Mouse (Mus musculus): ENCODE measurements around the gene Glyat. TPM values are rescaled to one million over a fixed set of nuclear protein-coding genes. Genes with fewer than 3 reads are reported as not detected.

The Glyat gene
- total RNA-seq, 2 experiments from 2014 or later, result 4.0 to 6.2 TPM

GRCm38 (mm10) chr19:12684638-12685037 lies 51.5 kb downstream of the Glyat start:
- no peak for DNase-seq

DNA sequence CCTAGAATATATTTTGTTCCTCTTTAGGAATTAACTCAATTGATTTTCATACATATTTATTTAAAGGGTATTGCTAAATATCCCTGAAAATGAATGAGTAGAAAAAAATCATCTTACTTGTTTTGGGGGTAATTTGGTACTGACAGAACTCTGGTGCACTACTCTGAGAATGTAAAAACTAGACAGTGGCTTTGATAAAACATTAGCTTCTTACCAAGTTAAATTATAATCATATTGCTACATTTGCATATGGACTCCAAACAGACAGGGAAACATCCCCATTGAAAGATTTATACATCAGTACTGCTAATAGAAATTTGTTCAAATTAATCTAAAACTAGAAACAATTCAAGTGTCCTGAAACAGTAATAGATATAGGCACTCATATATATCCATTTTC lies 52.1 kb downstream of the Glyat start:
- DNase-seq, result no peak

DNA sequence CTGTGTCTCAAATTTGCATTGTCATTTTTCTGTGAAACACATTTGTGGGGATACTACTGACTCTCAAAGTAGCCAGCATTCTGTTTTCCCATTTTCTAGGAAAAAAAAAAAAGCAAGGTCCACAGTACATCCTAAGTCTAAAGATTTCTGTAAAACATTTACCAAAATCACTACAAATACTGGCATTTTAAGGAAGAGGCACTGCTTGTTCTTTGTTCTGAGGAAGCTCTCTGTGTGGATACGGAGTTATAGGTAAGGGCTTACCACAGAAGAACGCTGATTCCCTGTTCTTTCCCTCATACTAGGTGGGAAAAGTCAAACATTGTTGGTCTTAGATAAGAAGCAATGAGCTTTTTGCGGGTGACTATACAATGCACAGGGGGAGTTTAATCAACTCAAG lies 62.5 kb downstream of the Glyat start, which contains the start of gene Keg1:
Gene Keg1 (plus strand): TSS at position 197 of the 400 bp plus-strand sequence.
- no peak for DNase-seq

DNA sequence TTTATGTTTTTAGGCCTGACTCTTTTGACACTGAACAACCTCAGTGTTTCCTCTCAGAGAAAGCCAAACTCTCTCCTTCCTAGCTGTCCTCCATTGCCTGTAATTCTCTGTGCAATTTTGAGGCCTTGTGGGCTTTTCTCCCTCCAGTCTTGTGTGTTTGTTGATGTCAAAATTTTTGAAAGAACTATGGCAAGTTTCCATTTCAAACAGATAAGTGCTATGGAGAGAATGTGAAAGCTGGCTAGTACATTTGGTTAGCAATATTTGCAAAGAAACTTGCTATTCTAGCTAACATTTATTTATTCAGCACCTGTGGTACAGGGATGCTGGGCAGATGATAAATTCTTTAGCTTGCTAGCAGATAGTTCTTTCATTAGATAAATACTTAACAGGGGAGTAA lies 63.1 kb downstream of the Glyat start:
- DNase-seq, result no peak

Other genes with a start within 250 kb of the Glyat start
- gene Olfr1440, start 246.0 kb upstream of the Glyat start, total RNA-seq (2021), result not detected
- gene Olfr1441, start 215.9 kb upstream of the Glyat start, total RNA-seq (2021), result not detected
- not detected for gene Pfpl, start 205.4 kb upstream of the Glyat start, total RNA-seq (2021)
- 10 to 100 TPM; 15.1 to 16.1 TPM for gene Mpeg1, start 172.5 kb upstream of the Glyat start, total RNA-seq (2021)
- gene Dtx4, start 131.9 kb upstream of the Glyat start, total RNA-seq (2021), result 10 to 100 TPM; 22.5 to 24.4 TPM
- 10 to 100 TPM; 11.9 to 14.8 TPM for gene Fam111a, start 87.6 kb upstream of the Glyat start, total RNA-seq (2021)
- gene Gm4952, start 33.3 kb upstream of the Glyat start, total RNA-seq (2021), result 10 to 100 TPM; 20.3 to 53.3 TPM
- gene Olfr1442, start 37.1 kb downstream of the Glyat start, total RNA-seq (2021), result not detected
- not detected for gene Olfr1443, start 44.8 kb downstream of the Glyat start, total RNA-seq (2021)
- gene Keg1, start 62.5 kb downstream of the Glyat start, total RNA-seq (2021), result 1 to 10 TPM; 3.3 to 5.8 TPM
- 1 to 10 TPM; 2.9 to 3.5 TPM for gene Cntf, start 132.3 kb downstream of the Glyat start, total RNA-seq (2021)
- gene Zfp91, start 162.8 kb downstream of the Glyat start, total RNA-seq (2021), result 10 to 100 TPM; 80.6 to 86.3 TPM
- 1 to 10 TPM; 2.0 to 2.1 TPM for gene Lpxn, start 162.9 kb downstream of the Glyat start, total RNA-seq (2021)
- gene Gm5244, start 213.4 kb downstream of the Glyat start, total RNA-seq (2021), result not detected
- gene Olfr1444, start 224.0 kb downstream of the Glyat start, total RNA-seq (2021), result not detected

All from adrenal gland, postnatal 10 days (tissue).